Mouse (Mus musculus) liver, embryonic 15.5 days (tissue): Measurements from ENCODE around the gene Sncg. TPM values are rescaled to one million over a fixed set of nuclear protein-coding genes. Genes with fewer than 3 reads are reported as not detected.
"Not testable (repeated sequence)": the region's sequence is repeated elsewhere in the genome, so short reads cannot be mapped to it uniquely, and the experiment has no call there.

Source experiments
- ATAC-seq: fragments of 200-750 bp; cut with Nextera tagmentation; 2 replicates; pipeline ENCODE4 v1.8.0; 2017; ENCODE audit warnings: moderate number of reproducible peaks, mild to moderate bottlenecking, moderate library complexity; ENCODE audit not compliant: insufficient read depth
- H3K27ac ChIP-seq: fragments of 300-500 bp; sonication (generic); replicated peaks from 2 replicates; pipeline ENCODE4 v1.5.1; 2015; ENCODE audit warnings: mild to moderate bottlenecking, inconsistent platforms
- H3K27me3 ChIP-seq: fragments of 300-500 bp; sonication (generic); 2 replicates; pipeline ENCODE4 v1.6.1; 2015; ENCODE audit warnings: mild to moderate bottlenecking, inconsistent platforms
- H3K36me3 ChIP-seq: fragments of 300-500 bp; sonication (generic); replicated peaks from 2 replicates; pipeline ENCODE4 v1.6.1; 2015; ENCODE audit warnings: moderate library complexity, mild to moderate bottlenecking, inconsistent platforms
- H3K4me1 ChIP-seq: fragments of 300-500 bp; sonication (generic); replicated peaks from 2 replicates; pipeline ENCODE4 v1.6.1; 2015; ENCODE audit warnings: inconsistent platforms
- H3K4me2 ChIP-seq: fragments of 300-500 bp; sonication (generic); 2 replicates; pipeline ENCODE4 v1.6.1; 2015; ENCODE audit warnings: moderate library complexity, mild to moderate bottlenecking, inconsistent platforms
- H3K4me3 ChIP-seq: fragments of 300-500 bp; sonication (generic); replicated peaks from 2 replicates; pipeline ENCODE4 v1.5.1; 2015; ENCODE audit warnings: mild to moderate bottlenecking, inconsistent platforms
- H3K9ac ChIP-seq: fragments of 300-500 bp; sonication (generic); 2 replicates; pipeline ENCODE4 v1.6.1; 2015; ENCODE audit warnings: moderate library complexity, mild to moderate bottlenecking, inconsistent platforms
- H3K9me3 ChIP-seq: fragments of 300-500 bp; sonication (generic); replicated peaks from 2 replicates; pipeline ENCODE4 v1.6.1; 2016; ENCODE audit warnings: inconsistent platforms
- WGBS: fragments of 180-500 bp; shearing (Covaris S2); methylation state at CpG from one replicate; pipeline ENCODE4 v1.1.7; 2015; ENCODE audit warnings: mixed read lengths; ENCODE audit not compliant: insufficient replicate concordance; 5-methylcytosine and 5-hydroxymethylcytosine counted together
- polyA plus RNA-seq: library from polyadenylated mRNA; unstranded; fragments of >200 nt; fragmentation: Nextera tagmentation; extraction: Ambion mirVana; gene quantifications from 2 replicates; pipeline ENCODE4 v1.2.1, GENCODE M21; 2015

The Sncg gene
- polyA plus RNA-seq, 1 experiment from 2014 or later, result 0.21 TPM

- ATAC-seq, result no peak
- Histone ChIP-seq H3K9ac (no peak overlapping the region), H3K4me3 (no peak overlapping the region), H3K4me2 (no peak overlapping the region), H3K36me3 (no peaks in the 10 kb centered on the region), H3K27ac (no peak overlapping the region), H3K9me3 (no peaks in the 10 kb centered on the region), H3K27me3 (no peaks in the 10 kb centered on the region), H3K4me1 (no peaks in the 10 kb centered on the region)
- 54% methylated on average over 3 of the region's 3 CpGs for WGBS
Observed at GRCm38 (mm10) chr14:34370203-34370602, 4.4 kb downstream of the Sncg start.

- H3K36me3 ChIP-seq, result no peaks in the 10 kb centered on the region
- H3K4me2 ChIP-seq, result no peak overlapping the region
- H3K4me1 ChIP-seq, result peaks cover 17% of the 10 kb centered on the region; the same call in 1 of the 2 replicates
- no peak overlapping the region for H3K4me3 ChIP-seq
- no peak overlapping the region for H3K27ac ChIP-seq
- no peaks in the 10 kb centered on the region for H3K9me3 ChIP-seq
- no peaks in the 10 kb centered on the region for H3K27me3 ChIP-seq
- ATAC-seq, result no peak
- no peak overlapping the region for H3K9ac ChIP-seq
- WGBS, result 53% methylated on average over 2 of the region's 2 CpGs
Observed at GRCm38 (mm10) chr14:34365147-34365507, 9.5 kb downstream of the Sncg start.

- not testable (repeated sequence) for H3K27ac ChIP-seq, H3K9ac ChIP-seq, ATAC-seq, H3K9me3 ChIP-seq, H3K4me3 ChIP-seq, H3K27me3 ChIP-seq, H3K36me3 ChIP-seq, H3K4me2 ChIP-seq
- peaks cover 17% of the 10 kb centered on the region; the same call in 1 of the 2 replicates for H3K4me1 ChIP-seq
- 72% methylated on average over 15 of the region's 15 CpGs for WGBS
Observed at GRCm38 (mm10) chr14:34364254-34365146, 10.1 kb downstream of the Sncg start.

- peaks cover 19% of the 10 kb centered on the region; the same call in 1 of the 2 replicates for H3K4me1 ChIP-seq
- 11% methylated on average over 32 of the region's 32 CpGs for WGBS
- no peaks in the 10 kb centered on the region for H3K27me3 ChIP-seq
- no peaks in the 10 kb centered on the region for H3K9me3 ChIP-seq
- H3K9ac ChIP-seq, result 0 out of 2 replicates have a peak overlapping the region, but pooled peaks have one; percentile 15
- H3K36me3 ChIP-seq, result no peaks in the 10 kb centered on the region
- H3K4me2 ChIP-seq, result peak overlapping the region; percentile 61
- H3K27ac ChIP-seq, result no peak overlapping the region
- ATAC-seq, result peak; percentile 53; the same call in 1 of the 2 replicates
- H3K4me3 ChIP-seq, result peak overlapping the region; percentile 25
Observed at GRCm38 (mm10) chr14:34363490-34364253, 10.9 kb downstream of the Sncg start.

- ATAC-seq, result no peak
- Histone ChIP-seq H3K4me1 (peaks cover 21% of the 10 kb centered on the region; the same call in 1 of the 2 replicates), H3K9ac (no peak overlapping the region; the same call in 1 of the 2 replicates), H3K9me3 (no peaks in the 10 kb centered on the region), H3K27me3 (no peaks in the 10 kb centered on the region), H3K27ac (no peak overlapping the region), H3K4me3 (peak overlapping the region; percentile 25; the same call in 1 of the 2 replicates), H3K4me2 (peak overlapping the region; percentile 61), H3K36me3 (no peaks in the 10 kb centered on the region)
- 22% methylated on average over 18 of the region's 18 CpGs for WGBS
Observed at GRCm38 (mm10) chr14:34362726-34363445, 11.7 kb downstream of the Sncg start.

GRCm38 (mm10) chr14:34362135-34362534, 12.5 kb downstream of the Sncg start:
- Histone ChIP-seq H3K9ac (no peak overlapping the region), H3K4me3 (no peak overlapping the region), H3K9me3 (no peaks in the 10 kb centered on the region), H3K4me2 (no peak overlapping the region), H3K4me1 (peaks cover 26% of the 10 kb centered on the region), H3K27ac (no peak overlapping the region), H3K36me3 (no peaks in the 10 kb centered on the region), H3K27me3 (no peaks in the 10 kb centered on the region)
- 20% methylated on average over 4 of the region's 4 CpGs for WGBS
- no peak for ATAC-seq

GRCm38 (mm10) chr14:34360251-34360650, 14.3 kb downstream of the Sncg start:
- Histone ChIP-seq H3K4me2 (no peak overlapping the region), H3K9me3 (no peaks in the 10 kb centered on the region), H3K4me1 (peaks cover 26% of the 10 kb centered on the region), H3K9ac (no peak overlapping the region), H3K4me3 (no peak overlapping the region), H3K36me3 (no peaks in the 10 kb centered on the region), H3K27ac (no peak overlapping the region), H3K27me3 (no peaks in the 10 kb centered on the region)
- no peak for ATAC-seq
- 43% methylated on average over 6 of the region's 6 CpGs for WGBS

- no peak overlapping the region for H3K9ac ChIP-seq
- no peaks in the 10 kb centered on the region for H3K36me3 ChIP-seq
- no peak overlapping the region for H3K27ac ChIP-seq
- H3K9me3 ChIP-seq, result no peaks in the 10 kb centered on the region
- H3K4me1 ChIP-seq, result peaks cover 26% of the 10 kb centered on the region
- H3K4me2 ChIP-seq, result no peak overlapping the region
- no peak overlapping the region for H3K4me3 ChIP-seq
- ATAC-seq, result no peak
- H3K27me3 ChIP-seq, result no peaks in the 10 kb centered on the region
- WGBS, result 37% methylated on average over 5 of the region's 5 CpGs
Observed at GRCm38 (mm10) chr14:34359676-34360244, 14.8 kb downstream of the Sncg start.

- H3K9me3 ChIP-seq, result no peaks in the 10 kb centered on the region
- no peaks in the 10 kb centered on the region for H3K36me3 ChIP-seq
- no peaks in the 10 kb centered on the region for H3K27me3 ChIP-seq
- WGBS, result 51% methylated on average over 7 of the region's 7 CpGs
- no peak overlapping the region for H3K4me2 ChIP-seq
- H3K27ac ChIP-seq, result peak overlapping the region; percentile 61
- H3K9ac ChIP-seq, result no peak overlapping the region
- H3K4me1 ChIP-seq, result peaks cover 16% of the 10 kb centered on the region
- no peak overlapping the region for H3K4me3 ChIP-seq
- ATAC-seq, result peak; percentile 71
Observed at GRCm38 (mm10) chr14:34357671-34358455, 16.7 kb downstream of the Sncg start.

GRCm38 (mm10) chr14:34355301-34355700, 19.3 kb downstream of the Sncg start, which contains the start of gene Fam25c:
Gene Fam25c, minus strand, starts transcription at chr14:34355433.
- H3K4me1 ChIP-seq, result peaks cover 12% of the 10 kb centered on the region
- WGBS, result 52% methylated on average over 6 of the region's 6 CpGs
- H3K27ac ChIP-seq, result no peak within 1 kb of the TSS
- H3K4me2 ChIP-seq, result no peak within 1 kb of the TSS
- no peak for ATAC-seq
- no peak within 1 kb of the TSS for H3K4me3 ChIP-seq
- no peaks in the 10 kb centered on the region for H3K27me3 ChIP-seq
- no peak within 1 kb of the TSS for H3K9ac ChIP-seq
- H3K36me3 ChIP-seq, result no peaks in the 10 kb centered on the region
- H3K9me3 ChIP-seq, result no peaks in the 10 kb centered on the region
